Comparison of ENCODE assay signal across 29 mouse cellular contexts in the genomic region with DNA sequence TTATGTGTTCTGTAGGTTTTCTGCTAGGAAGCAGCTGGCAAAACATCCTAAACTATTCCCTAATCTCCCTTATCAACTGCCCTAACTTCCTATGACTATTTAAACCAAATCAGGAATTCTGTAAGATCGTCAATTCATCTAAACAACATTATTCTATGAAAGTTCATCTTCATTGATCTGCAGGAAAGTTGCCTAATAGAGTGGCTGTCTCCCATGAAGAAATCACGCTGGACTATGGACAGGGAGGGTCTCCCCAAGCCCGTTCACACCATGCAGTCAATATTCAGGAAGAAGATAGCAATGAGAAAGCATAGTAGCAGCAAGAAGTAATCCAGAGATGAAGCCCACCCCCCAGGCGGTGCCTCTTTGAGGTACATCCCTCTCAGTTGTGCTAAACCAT. TPM values are rescaled to one million over a fixed set of nuclear protein-coding genes. Genes with fewer than 3 reads are reported as not detected.
DNase-seq lines count a peak whose midpoint lies in the region; ATAC-seq and TF ChIP-seq lines count a peak whose summit lies in the region.
"Had no signal": no experiment of that assay in that cellular context is flagged by ENCODE, and none has a peak within 500 bp of the region (broad histone marks: within the 10 kb centered on the region; RNA-seq: fewer than 3 reads in every experiment).

No protein-coding gene starts in this region.

- no peak for ATAC-seq in intestine, embryonic 14.5 days (replicated peaks; ENCODE audit: low FRiP score, low TSS enrichment, low read depth)
- ATAC-seq in intestine, postnatal 0 days: no peak
- no peak for ATAC-seq in liver, embryonic 14.5 days (ENCODE audit: insufficient read depth)
- ATAC-seq: forebrain, embryonic 15.5 days; Patski had no signal

- no peak overlapping the region for H3K9ac ChIP-seq in intestine, embryonic 14.5 days (ENCODE audit: low read length)
- no peak overlapping the region for H3K9ac ChIP-seq in intestine, postnatal 0 days (ENCODE audit: low read depth, low read length)
- H3K9ac ChIP-seq in liver, embryonic 14.5 days (replicated peaks): no peak overlapping the region
- H3K9ac ChIP-seq: embryonic facial prominence, embryonic 15.5 days; forebrain, embryonic 15.5 days; hindbrain, embryonic 14.5 days had no signal

- no peak for TF ChIP-seq POLR2A in thymus, adult 2 months (IDR thresholded peaks at IDR 0.05; ENCODE audit: control insufficient read depth, extremely low read depth, insufficient read depth, low read length, poor library complexity)

- TF ChIP-seq EP300 in liver, embryonic 14.5 days (IDR thresholded peaks at IDR 0.05; ENCODE audit: low read depth): no peak

- no peak overlapping the region for H3K4me2 ChIP-seq in intestine, embryonic 14.5 days (ENCODE audit: low read length)
- H3K4me2 ChIP-seq in intestine, postnatal 0 days (replicated peaks; ENCODE audit: low read depth): no peak overlapping the region
- H3K4me2 ChIP-seq in liver, embryonic 14.5 days (ENCODE audit: low read depth): no peak overlapping the region
- H3K4me2 ChIP-seq: embryonic facial prominence, embryonic 15.5 days; forebrain, embryonic 15.5 days; heart, embryonic 11.5 days; hindbrain, embryonic 14.5 days had no signal

- no peaks in the 10 kb centered on the region for H3K9me3 ChIP-seq in intestine, embryonic 14.5 days (ENCODE audit: control insufficient read depth, low read length)
- no peaks in the 10 kb centered on the region for H3K9me3 ChIP-seq in intestine, postnatal 0 days (ENCODE audit: control insufficient read depth)
- no peaks in the 10 kb centered on the region for H3K9me3 ChIP-seq in liver, embryonic 14.5 days (ENCODE audit: control insufficient read depth, low read length)
- H3K9me3 ChIP-seq: embryonic facial prominence, embryonic 15.5 days; forebrain, embryonic 15.5 days; hindbrain, embryonic 10.5 days had no signal

- H3K36me3 ChIP-seq in intestine, embryonic 14.5 days (ENCODE audit: control insufficient read depth, insufficient read depth, low read length): no peaks in the 10 kb centered on the region
- H3K36me3 ChIP-seq in intestine, postnatal 0 days (ENCODE audit: control insufficient read depth, insufficient read depth): no peaks in the 10 kb centered on the region
- peaks cover 15% of the 10 kb centered on the region for H3K36me3 ChIP-seq in thymus, adult 2 months (ENCODE audit: control insufficient read depth, insufficient read depth, low read length)
- H3K36me3 ChIP-seq in liver, embryonic 14.5 days (replicated peaks; ENCODE audit: control insufficient read depth, insufficient read depth, low read depth): no peaks in the 10 kb centered on the region
- H3K36me3 ChIP-seq: embryonic facial prominence, embryonic 15.5 days; forebrain, embryonic 15.5 days; hindbrain, embryonic 10.5 days had no signal

- 78% methylated on average over 4 of the region's 4 CpGs for WGBS in intestine, embryonic 14.5 days
- WGBS in intestine, postnatal 0 days: 49% methylated on average over 4 of the region's 4 CpGs
- 89% methylated on average over 4 of the region's 4 CpGs for WGBS in thymus, adult 2 months
- WGBS in liver, embryonic 14.5 days (ENCODE audit: insufficient replicate concordance): 53% methylated on average over 4 of the region's 4 CpGs

- H3K27me3 ChIP-seq in intestine, embryonic 14.5 days (replicated peaks; ENCODE audit: control insufficient read depth, insufficient read depth, low read length): no peaks in the 10 kb centered on the region
- H3K27me3 ChIP-seq in intestine, postnatal 0 days (replicated peaks; ENCODE audit: control insufficient read depth, insufficient read depth, low read length): no peaks in the 10 kb centered on the region
- H3K27me3 ChIP-seq in thymus, adult 2 months (ENCODE audit: control insufficient read depth, insufficient read depth, low read length): no peaks in the 10 kb centered on the region
- H3K27me3 ChIP-seq in liver, embryonic 14.5 days (ENCODE audit: control insufficient read depth, insufficient read depth, low read length): no peaks in the 10 kb centered on the region
- H3K27me3 ChIP-seq: embryonic facial prominence, embryonic 15.5 days; forebrain, embryonic 15.5 days; Patski had no signal

- no peak for TF ChIP-seq CTCF in intestine, postnatal 0 days (IDR thresholded peaks at IDR 0.05; ENCODE audit: low read depth)
- no peak for TF ChIP-seq CTCF in thymus, adult 2 months (IDR thresholded peaks at IDR 0.05; ENCODE audit: borderline replicate concordance, control insufficient read depth, extremely low read depth, insufficient read depth, low read length, poor library complexity)
- no peak for TF ChIP-seq CTCF in liver, embryonic 14.5 days (IDR thresholded peaks at IDR 0.05; ENCODE audit: low read depth)

- H3K27ac ChIP-seq in intestine, embryonic 14.5 days (ENCODE audit: low read depth): no peak overlapping the region
- H3K27ac ChIP-seq in intestine, postnatal 0 days (ENCODE audit: low read depth, low read length): no peak overlapping the region
- H3K27ac ChIP-seq in thymus, adult 2 months (ENCODE audit: control insufficient read depth, insufficient read depth, low read length): peak overlapping the region; percentile 31; the same call in 1 of the 2 replicates
- peak overlapping the region; percentile 48 for H3K27ac ChIP-seq in liver, embryonic 14.5 days
- H3K27ac ChIP-seq: embryonic facial prominence, embryonic 15.5 days; forebrain, embryonic 15.5 days; heart, adult 2 months; hindbrain, embryonic 10.5 days; hindbrain, embryonic 14.5 days had no signal

- H3K4me1 ChIP-seq in intestine, embryonic 14.5 days (replicated peaks; ENCODE audit: control insufficient read depth, insufficient read depth, low read length): peaks cover 11% of the 10 kb centered on the region; the same call in 1 of the 2 replicates
- peaks cover 12% of the 10 kb centered on the region; the same call in 1 of the 2 replicates for H3K4me1 ChIP-seq in intestine, postnatal 0 days (replicated peaks; ENCODE audit: control insufficient read depth, insufficient read depth, low read length)
- peaks cover 30% of the 10 kb centered on the region for H3K4me1 ChIP-seq in thymus, adult 2 months (replicated peaks; ENCODE audit: control insufficient read depth, insufficient read depth, low read length)
- peaks cover 47 to 58% of the 10 kb centered on the region in 2 experiments for H3K4me1 ChIP-seq in liver, embryonic 14.5 days (replicated peaks; ENCODE audit: control insufficient read depth in 2 of 2, insufficient read depth in 2 of 2, low read length in 1 of 2)
- H3K4me1 ChIP-seq: forebrain, embryonic 15.5 days had no signal

- H3K4me3 ChIP-seq in intestine, embryonic 14.5 days (ENCODE audit: low read depth, low read length): no peak overlapping the region
- no peak overlapping the region for H3K4me3 ChIP-seq in intestine, postnatal 0 days (ENCODE audit: low read depth, low read length)
- no peak overlapping the region for H3K4me3 ChIP-seq in thymus, adult 2 months (ENCODE audit: control insufficient read depth, insufficient read depth, low read length)
- no peak overlapping the region for H3K4me3 ChIP-seq in liver, embryonic 14.5 days (ENCODE audit: insufficient read depth in 1 of 2, low read depth in 2 of 2, low read length in 2 of 2)
- H3K4me3 ChIP-seq: embryonic facial prominence, embryonic 15.5 days; forebrain, embryonic 15.5 days; heart, adult 2 months; hindbrain, embryonic 10.5 days had no signal

- peak; percentile 49 for DNase-seq in intestine, embryonic 14.5 days (ENCODE audit: low spot score)
- DNase-seq in thymus, adult 2 months: no peak
- no peak for DNase-seq in thymus, postnatal 25 days
- no peak for DNase-seq in liver, embryonic 14.5 days (ENCODE audit: low read depth in 3 of 3, low spot score in 3 of 3)
- DNase-seq in cerebellum, postnatal 14 days: no peak
- DNase-seq in ovary, postnatal 14 days (ENCODE audit: low spot score): no peak
- DNase-seq in layer of hippocampus, postnatal 36 days: no peak
- DNase-seq: adrenal gland, adult 2 months; adrenal gland, postnatal 25 days; cerebellum, adult 2 months; cerebellum, postnatal 10 days; embryo, embryonic 11 days; gastrocnemius, postnatal 10 days; heart, adult 2 months had no signal

RNA-seq across cellular contexts. Expression of a gene that starts 14.8 kb away (rescaled TPM):
- 2.1 and 3.4 TPM in 2 replicates for polyA plus RNA-seq in intestine, embryonic 14.5 days (2014; fragmentation: Nextera tagmentation; extraction: Ambion mirVana)
- polyA plus RNA-seq in intestine, postnatal 0 days (2015; fragmentation: Nextera tagmentation; extraction: Ambion mirVana): 29.2 and 29.5 TPM in 2 replicates
- 37.5 and 45.3 TPM in 2 replicates for polyA plus RNA-seq in thymus, adult 2 months (2012; rRNA removed)
- polyA plus RNA-seq in liver, embryonic 14.5 days (2012; rRNA removed): 2.4 and 3.2 TPM in 2 replicates
- polyA plus RNA-seq in liver, embryonic 14.5 days (2014; fragmentation: Nextera tagmentation; extraction: Ambion mirVana): 6.2 and 7.6 TPM in 2 replicates
- 1 to 10 TPM in 1 of 2 experiments, under 1 TPM in 1; 0.97 to 1.4 TPM for total RNA-seq in layer of hippocampus, postnatal 36 days (2021)

RNA-seq across cellular contexts. Expression of a gene that starts 23.5 kb away (rescaled TPM):
- not detected in 2 replicates for polyA plus RNA-seq in intestine, embryonic 14.5 days (2014; fragmentation: Nextera tagmentation; extraction: Ambion mirVana)
- polyA plus RNA-seq in intestine, postnatal 0 days (2015; fragmentation: Nextera tagmentation; extraction: Ambion mirVana): 0.04 TPM in 1 of 2 replicates, not detected in the other
- polyA plus RNA-seq in thymus, adult 2 months (2012; rRNA removed): 0.19 TPM in 1 of 2 replicates, not detected in the other
- polyA plus RNA-seq in liver, embryonic 14.5 days (2012; rRNA removed): not detected in 2 replicates
- not detected in 2 replicates for polyA plus RNA-seq in liver, embryonic 14.5 days (2014; fragmentation: Nextera tagmentation; extraction: Ambion mirVana)
- not detected for total RNA-seq in layer of hippocampus, postnatal 36 days (2021)
- total RNA-seq: common myeloid progenitor, adult 5-6 weeks; gastrocnemius, postnatal 10 days had no signal
- polyA plus RNA-seq: C2C12; cerebellum, adult 2 months; embryonic facial prominence, embryonic 11.5 days; forebrain, embryonic 11.5 days; forebrain, embryonic 15.5 days; frontal cortex, adult 2 months; heart, embryonic 11.5 days; hindbrain, embryonic 10.5 days; hindbrain, embryonic 14.5 days; Patski had no signal

RNA-seq across cellular contexts. Expression of a gene that starts 27.2 kb away (rescaled TPM):
- 0.27 and 1.2 TPM in 2 replicates for polyA plus RNA-seq in intestine, embryonic 14.5 days (2014; fragmentation: Nextera tagmentation; extraction: Ambion mirVana)
- polyA plus RNA-seq in intestine, postnatal 0 days (2015; fragmentation: Nextera tagmentation; extraction: Ambion mirVana): 2.7 and 2.8 TPM in 2 replicates
- 26.0 and 29.1 TPM in 2 replicates for polyA plus RNA-seq in thymus, adult 2 months (2012; rRNA removed)
- polyA plus RNA-seq in liver, embryonic 14.5 days (2012; rRNA removed): 0.06 and 0.27 TPM in 2 replicates
- polyA plus RNA-seq in liver, embryonic 14.5 days (2014; fragmentation: Nextera tagmentation; extraction: Ambion mirVana): 0.35 and 0.51 TPM in 2 replicates
- under 1 TPM in 1 of 2 experiments, not detected in 1; 0.87 TPM for total RNA-seq in layer of hippocampus, postnatal 36 days (2021)
- total RNA-seq: gastrocnemius, postnatal 10 days; gastrocnemius, postnatal 4 days had no signal
- polyA plus RNA-seq: embryonic facial prominence, embryonic 11.5 days; forebrain, embryonic 11.5 days; forebrain, embryonic 15.5 days; heart, embryonic 11.5 days; hindbrain, embryonic 10.5 days; hindbrain, embryonic 14.5 days had no signal

RNA-seq across cellular contexts. Expression of a gene that starts 40.1 kb away (rescaled TPM):
- polyA plus RNA-seq in intestine, embryonic 14.5 days (2014; fragmentation: Nextera tagmentation; extraction: Ambion mirVana): 0.45 and 0.50 TPM in 2 replicates
- 0.48 and 0.61 TPM in 2 replicates for polyA plus RNA-seq in intestine, postnatal 0 days (2015; fragmentation: Nextera tagmentation; extraction: Ambion mirVana)
- 4.0 and 4.1 TPM in 2 replicates for polyA plus RNA-seq in thymus, adult 2 months (2012; rRNA removed)
- 0.34 and 0.56 TPM in 2 replicates for polyA plus RNA-seq in liver, embryonic 14.5 days (2012; rRNA removed)
- polyA plus RNA-seq in liver, embryonic 14.5 days (2014; fragmentation: Nextera tagmentation; extraction: Ambion mirVana): 0.51 and 0.57 TPM in 2 replicates
- 1 to 10 TPM; 1.2 to 1.7 TPM for total RNA-seq in layer of hippocampus, postnatal 36 days (2021)
- polyA plus RNA-seq: heart, embryonic 11.5 days had no signal

RNA-seq across cellular contexts. Expression of a gene that starts 50.9 kb away (rescaled TPM):
- polyA plus RNA-seq in intestine, embryonic 14.5 days (2014; fragmentation: Nextera tagmentation; extraction: Ambion mirVana): not detected in 2 replicates
- not detected in 2 replicates for polyA plus RNA-seq in intestine, postnatal 0 days (2015; fragmentation: Nextera tagmentation; extraction: Ambion mirVana)
- not detected in 2 replicates for polyA plus RNA-seq in thymus, adult 2 months (2012; rRNA removed)
- not detected in 2 replicates for polyA plus RNA-seq in liver, embryonic 14.5 days (2012; rRNA removed)
- polyA plus RNA-seq in liver, embryonic 14.5 days (2014; fragmentation: Nextera tagmentation; extraction: Ambion mirVana): not detected in 2 replicates
- not detected for total RNA-seq in layer of hippocampus, postnatal 36 days (2021)
- total RNA-seq: adrenal gland, adult 2 months; adrenal gland, postnatal 25 days; common myeloid progenitor, adult 5-6 weeks; gastrocnemius, postnatal 10 days; gastrocnemius, postnatal 4 days; heart, adult 2 months; heart, postnatal 25 days had no signal
- polyA plus RNA-seq: adrenal gland, adult 2 months; C2C12; embryonic facial prominence, embryonic 11.5 days; forebrain, embryonic 11.5 days; forebrain, embryonic 15.5 days; heart, embryonic 11.5 days; heart, embryonic 16.5 days; hindbrain, embryonic 10.5 days; hindbrain, embryonic 14.5 days; Patski had no signal

Comparison
In these comparisons a context has a peak if more than half of its experiments do, and no peak if none do; other contexts are left out.
1. H3K27ac ChIP-seq: peak in thymus, adult 2 months (single experiment) and liver, embryonic 14.5 days (single experiment); none in intestine, embryonic 14.5 days (single experiment) and intestine, postnatal 0 days (single experiment).